Mouse (Mus musculus) mature B cell (primary cell): ENCODE data around the gene Cpeb2.

Source experiments
- in situ Hi-C: fragments of 300-500 bp; cut with MboI; formaldehyde crosslinking; loops from 2 replicates; pipeline ENCODE4 v1.14.3; 2019

Gene Cpeb2

DNA sequence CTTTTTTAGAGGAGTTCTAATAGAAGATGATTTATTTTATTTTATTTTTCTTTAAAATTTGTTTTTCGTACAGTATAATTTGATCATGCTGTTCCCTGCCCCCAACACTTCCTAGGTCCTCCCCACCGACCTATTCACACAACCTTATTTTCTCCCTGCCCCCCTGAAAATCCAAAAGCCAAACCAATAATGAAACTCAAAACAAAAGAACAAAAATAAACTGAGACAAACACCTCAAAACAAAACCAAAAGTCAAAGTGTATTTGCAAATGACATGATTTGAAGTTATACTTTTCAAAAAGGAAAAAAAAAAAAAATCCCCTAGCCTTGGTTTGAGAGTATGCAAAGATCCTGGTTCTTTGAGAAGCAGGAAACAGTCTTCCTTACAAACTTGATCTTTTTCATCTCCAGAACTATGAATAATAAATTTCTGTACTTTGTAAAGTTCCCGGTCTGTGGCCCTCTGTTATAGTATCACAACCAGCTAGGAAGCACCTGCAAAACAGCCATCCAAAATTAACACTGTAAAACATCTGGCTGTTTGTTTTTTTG is 91.4 kb downstream of the Cpeb2 start:
- in situ Hi-C loops: no loop called here

DNA sequence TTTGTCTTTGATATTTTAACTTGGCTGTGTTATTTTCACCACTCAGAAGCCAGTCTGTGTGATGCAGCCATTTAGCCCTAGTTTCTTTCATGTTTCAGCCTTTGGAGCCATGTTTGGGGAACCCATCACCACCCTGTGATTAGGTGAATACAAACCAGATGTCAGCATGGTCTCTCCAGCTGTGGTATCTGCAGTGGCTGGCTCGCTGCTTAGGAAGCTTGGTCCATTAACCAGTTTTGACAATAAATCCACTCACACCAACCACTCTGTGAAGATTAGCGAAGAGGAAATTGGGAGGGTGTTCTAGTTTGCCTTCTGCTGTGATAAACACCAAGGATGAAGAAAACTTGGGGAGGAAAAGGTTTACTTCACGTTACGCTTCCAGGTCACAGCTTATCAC is 92.6 kb downstream of the Cpeb2 start:
- in situ Hi-C loops: no loop called here

DNA sequence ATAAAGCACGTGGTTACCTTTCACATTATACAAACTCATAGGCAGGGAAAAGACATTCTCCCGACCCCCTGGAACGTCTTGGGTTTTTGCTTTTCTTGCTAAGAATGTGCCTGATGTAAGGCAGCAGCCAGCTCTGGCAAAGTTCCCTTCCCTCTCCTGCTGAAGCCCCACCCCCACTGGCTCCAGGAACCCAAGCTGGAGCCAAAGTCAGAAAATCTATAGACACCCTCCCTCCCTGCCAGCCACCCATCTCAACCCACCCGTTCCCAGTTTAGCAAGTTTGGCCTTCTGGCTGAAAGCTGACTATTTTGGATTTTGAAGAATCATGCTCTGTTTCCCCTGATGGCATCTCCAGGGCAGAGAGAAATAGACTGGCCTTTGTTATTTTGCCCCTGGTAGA is 95.6 kb downstream of the Cpeb2 start:
- in situ Hi-C loops: no loop called here

DNA sequence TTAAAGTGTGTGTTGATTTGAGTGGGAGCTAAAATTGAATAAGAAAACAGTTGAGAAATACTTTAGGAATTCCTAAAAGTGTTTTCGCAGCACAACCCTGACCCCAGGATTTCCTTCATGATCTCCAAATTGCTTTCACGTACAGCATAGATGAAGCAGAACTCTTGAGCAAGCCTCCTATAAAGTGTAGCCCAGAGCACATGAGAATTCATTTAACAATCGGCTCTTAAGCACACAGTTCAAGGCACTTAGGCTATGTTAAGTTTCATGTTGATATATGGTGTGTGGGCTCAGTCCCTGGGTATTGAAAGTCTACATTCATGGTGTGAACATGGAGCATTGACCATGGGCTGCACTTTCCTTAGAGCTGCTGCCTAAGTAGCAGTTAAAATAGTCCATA is 97.3 kb downstream of the Cpeb2 start:
- in situ Hi-C loops: no loop called here

DNA sequence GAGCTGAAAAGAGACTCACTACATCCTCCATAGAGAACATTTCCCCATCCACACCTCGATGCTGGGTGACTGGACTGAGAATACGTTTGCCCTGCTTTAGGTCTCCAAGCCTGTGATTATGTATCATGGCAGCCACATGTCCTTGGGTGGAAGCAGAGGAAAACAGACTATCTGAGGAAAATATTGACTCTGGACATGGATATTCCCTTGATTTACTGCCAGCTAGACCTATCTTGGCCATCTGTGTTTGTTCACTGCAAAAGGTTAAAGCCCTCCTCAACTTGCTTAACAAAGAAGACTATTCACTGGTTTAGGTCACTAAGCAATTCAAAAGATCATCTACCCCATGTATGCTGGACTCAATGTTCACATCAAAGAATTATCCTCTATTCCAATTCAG is 101.5 kb downstream of the Cpeb2 start:
- in situ Hi-C loops: no loop called here

DNA sequence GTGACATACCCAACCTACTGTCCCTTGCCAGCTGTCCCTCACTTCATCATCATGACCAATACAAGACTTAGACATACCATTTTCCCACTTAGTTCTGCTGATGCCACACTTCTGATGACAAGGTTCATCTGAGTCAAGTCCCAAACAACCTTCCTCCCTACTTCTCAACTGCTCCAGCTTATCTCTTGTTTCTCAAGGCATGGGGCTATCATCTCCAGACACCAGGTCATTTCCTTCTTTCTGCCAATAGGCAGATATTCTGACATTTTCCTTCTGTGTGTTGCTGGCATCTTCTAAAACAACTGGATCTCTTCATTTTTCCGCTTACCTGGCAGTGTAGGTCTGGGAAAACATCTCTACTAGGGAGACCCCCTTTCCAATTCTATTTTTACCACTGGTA is 104.2 kb downstream of the Cpeb2 start:
- in situ Hi-C loops: no loop called here

DNA sequence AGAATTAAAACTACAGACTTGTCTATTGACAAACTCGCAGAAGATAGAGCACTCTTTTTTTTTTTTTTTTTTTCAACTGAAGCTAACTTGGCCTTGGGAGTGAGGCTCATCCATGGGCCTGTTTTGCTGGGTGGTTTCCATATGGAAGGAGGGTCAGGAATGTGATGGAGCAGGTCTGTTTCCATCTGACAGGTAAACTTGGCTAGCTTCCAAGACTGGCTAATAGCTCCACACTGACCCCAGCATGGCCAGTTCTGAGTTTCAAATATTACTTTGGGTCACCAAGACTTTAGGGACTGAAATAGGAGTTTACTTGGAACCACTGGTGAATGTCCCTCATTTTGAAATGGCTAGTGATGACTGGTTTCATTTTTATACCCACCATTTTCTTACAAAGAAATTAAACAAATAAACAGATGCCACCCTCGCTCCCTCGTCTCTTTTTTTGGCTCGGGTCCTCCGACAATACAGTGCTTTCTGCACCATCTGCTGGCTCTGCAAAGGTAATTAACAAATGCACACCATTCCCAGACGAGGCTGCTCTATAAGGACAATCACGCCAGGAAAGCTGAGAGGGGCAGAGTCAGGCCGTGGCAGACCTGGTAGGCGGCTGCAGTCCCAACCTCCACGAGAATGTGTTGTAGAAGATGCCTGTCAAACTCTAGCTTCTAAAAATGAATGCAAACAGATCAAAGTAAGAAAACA is 106.0 kb downstream of the Cpeb2 start:
- in situ Hi-C loops: no loop called here
